Mouse (Mus musculus) adrenal gland, postnatal 25 days (tissue): Measurements from ENCODE around the gene Cox4i2. TPM values are rescaled to one million over a fixed set of nuclear protein-coding genes. Genes with fewer than 3 reads are reported as not detected.

Experiments
- DNase-seq: peaks from one replicate; pipeline ENCODE4 v3.0.0; 2021; ENCODE audit warnings: mixed read lengths
- total RNA-seq: library from RNA; stranded (reverse); gene quantifications from 2 replicates; pipeline ENCODE4 v1.2.3, GENCODE M21; 2021

Gene Cox4i2
- total RNA-seq, 1 experiment from 2014 or later = 4.3 TPM

GRCm38 (mm10) chr2:152734984-152735383 is 19.0 kb upstream of the Cox4i2 start:
- DNase-seq = peak; percentile 97

- DNase-seq = peak; percentile 83
Measured at GRCm38 (mm10) chr2:152736090-152736601, 17.8 kb upstream of the Cox4i2 start, which contains the start of gene Id1. Gene Id1 (plus strand): TSS chr2:152736251.

GRCm38 (mm10) chr2:152736748-152737147 is 17.2 kb upstream of the Cox4i2 start:
- DNase-seq = peak; percentile 42

GRCm38 (mm10) chr2:152737306-152738221 is 16.4 kb upstream of the Cox4i2 start:
- peak; percentile 40 for DNase-seq

GRCm38 (mm10) chr2:152738341-152738740 is 15.6 kb upstream of the Cox4i2 start:
- DNase-seq = no peak

GRCm38 (mm10) chr2:152739031-152739841 is 14.7 kb upstream of the Cox4i2 start:
- peak; percentile 73 for DNase-seq

GRCm38 (mm10) chr2:152739842-152740260 is 14.1 kb upstream of the Cox4i2 start:
- no peak for DNase-seq

DNA sequence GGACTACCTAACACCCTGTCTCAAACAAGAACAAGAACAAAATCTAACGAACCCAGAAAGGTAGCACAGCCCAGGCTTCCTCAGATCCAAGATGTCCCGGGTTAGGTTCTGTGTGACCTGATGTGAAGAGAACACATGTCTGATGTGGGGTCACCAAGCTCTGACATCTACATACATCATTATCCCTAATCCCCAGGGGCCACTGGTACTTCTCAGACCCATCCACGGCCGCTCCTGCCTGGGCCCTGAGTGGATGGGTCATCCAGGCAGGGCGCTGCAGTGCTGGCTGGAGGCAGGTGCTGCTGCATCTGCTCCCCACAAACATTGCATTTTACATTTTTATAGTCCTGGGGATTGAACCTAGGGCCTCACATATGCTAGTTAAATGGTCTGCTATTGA is 13.5 kb upstream of the Cox4i2 start:
- DNase-seq = no peak

- DNase-seq = peak; percentile 73
Measured at GRCm38 (mm10) chr2:152741153-152742041, 12.6 kb upstream of the Cox4i2 start.

DNA sequence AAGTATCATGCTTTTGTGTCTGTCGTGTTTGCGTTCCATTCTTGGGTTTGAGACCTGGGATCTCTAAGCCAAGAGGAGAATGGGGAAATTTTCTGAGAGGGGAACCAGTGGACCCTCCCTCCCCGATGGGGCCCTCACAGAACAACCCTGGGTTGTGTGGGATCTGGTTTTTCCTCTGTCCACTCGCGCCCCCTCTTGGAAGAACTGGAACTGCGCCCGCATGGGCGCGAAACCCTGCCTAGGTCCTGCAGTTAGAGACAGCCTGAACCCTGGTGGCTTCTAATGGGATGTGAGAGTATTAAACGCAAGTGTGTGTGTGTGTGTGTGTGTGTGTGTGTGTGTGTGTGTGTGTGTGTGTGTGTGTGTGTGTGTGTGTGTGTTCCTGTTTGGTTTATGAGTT is 11.5 kb upstream of the Cox4i2 start:
- peak; percentile 81 for DNase-seq

GRCm38 (mm10) chr2:152756474-152757393 is 2.8 kb downstream of the Cox4i2 start:
- no peak for DNase-seq

DNA sequence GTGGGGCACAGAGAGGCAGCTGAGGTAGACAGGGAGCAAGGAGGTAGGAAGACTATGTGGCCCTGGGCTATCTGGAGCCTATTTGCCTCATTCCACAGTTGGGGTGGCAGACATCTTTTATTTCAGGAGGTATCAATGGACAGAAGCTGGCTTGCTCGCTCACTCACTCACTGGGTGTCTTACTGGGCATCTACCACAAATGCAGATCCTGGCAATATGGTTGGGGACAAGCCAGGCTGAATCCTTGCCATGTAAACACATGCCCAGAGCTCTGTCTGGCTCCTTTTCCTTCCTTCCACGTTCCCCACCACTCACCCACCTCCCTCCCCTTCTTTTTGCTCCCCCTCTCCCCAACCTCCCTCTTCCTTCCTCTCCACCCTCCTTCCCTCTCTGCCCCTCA is 3.5 kb downstream of the Cox4i2 start:
- no peak for DNase-seq

GRCm38 (mm10) chr2:152758351-152758750 is 4.4 kb downstream of the Cox4i2 start:
- DNase-seq = no peak

- no peak for DNase-seq
Measured at GRCm38 (mm10) chr2:152763310-152763709, 9.3 kb downstream of the Cox4i2 start.

- DNase-seq = no peak
Measured at GRCm38 (mm10) chr2:152764172-152765044, 10.4 kb downstream of the Cox4i2 start.

DNA sequence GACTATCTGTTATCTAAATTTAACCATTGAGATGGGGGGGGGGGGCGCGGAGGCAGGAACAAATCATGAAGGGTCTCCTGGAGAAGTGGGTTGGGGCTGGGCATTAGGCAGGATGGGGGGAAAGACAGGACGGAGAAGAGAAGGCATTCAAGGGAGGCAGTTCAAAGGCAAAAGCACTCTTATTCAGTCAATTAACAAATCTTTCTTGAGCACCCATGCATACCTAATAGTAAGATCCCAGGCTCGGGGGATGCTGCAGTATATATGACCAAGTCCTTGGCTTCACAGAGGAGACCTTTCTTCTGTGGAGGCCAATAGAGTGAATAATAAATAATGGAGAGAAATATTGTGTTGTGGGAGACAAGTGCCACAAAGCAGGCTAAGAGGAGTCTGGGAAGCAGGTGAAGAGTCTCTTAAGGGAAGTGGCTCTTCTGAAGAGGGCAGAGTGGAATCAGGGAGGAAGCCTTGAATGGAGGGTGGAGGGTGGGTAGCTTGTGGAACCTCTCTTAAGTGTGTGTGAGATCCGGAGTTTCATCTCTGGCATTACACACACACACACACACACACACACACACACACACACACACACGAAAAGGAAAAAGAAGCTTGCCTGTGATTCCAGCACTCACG is 11.2 kb downstream of the Cox4i2 start:
- no peak for DNase-seq

- peak; percentile 92 for DNase-seq
Measured at GRCm38 (mm10) chr2:152766387-152767123, 12.6 kb downstream of the Cox4i2 start.

DNA sequence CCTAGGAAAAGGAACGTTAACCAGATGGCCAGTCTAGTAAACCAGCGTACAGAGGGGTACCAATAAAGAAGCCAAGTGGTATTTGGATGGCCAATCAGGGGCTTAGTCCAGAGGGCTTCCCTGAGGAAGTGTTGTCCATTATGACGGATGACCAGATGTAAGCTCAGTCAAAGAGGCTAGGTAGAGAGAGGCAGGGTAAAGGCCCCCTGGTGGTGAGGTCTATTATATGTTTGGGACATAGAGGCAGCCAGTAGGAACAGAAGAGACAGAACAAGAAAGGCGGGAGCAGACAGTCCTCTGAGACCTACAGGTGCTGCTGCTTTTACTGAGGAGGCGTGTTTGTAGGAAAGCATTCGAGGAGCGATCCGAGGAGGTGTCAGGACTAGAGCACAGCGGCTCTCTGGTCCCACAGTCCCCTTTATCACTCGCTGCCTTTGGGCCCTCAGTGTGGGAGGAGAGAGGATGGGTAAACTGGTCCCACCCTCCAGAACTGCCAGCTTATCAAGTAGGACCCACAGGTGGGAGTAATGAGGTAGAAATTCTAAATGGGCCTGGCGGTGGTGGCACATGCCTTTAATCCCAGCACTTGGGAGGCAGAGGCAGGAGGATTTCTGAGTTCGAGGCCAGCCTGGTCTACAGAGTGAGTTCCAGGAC is 13.8 kb downstream of the Cox4i2 start:
- peak; percentile 51 for DNase-seq
